Mouse (Mus musculus) kidney, embryonic 14.5 days (tissue): Measurements from ENCODE around the gene Cox20. TPM values are rescaled to one million over a fixed set of nuclear protein-coding genes. Genes with fewer than 3 reads are reported as not detected.

Experiments used
- ATAC-seq: fragments of 200-750 bp; cut with Nextera tagmentation; 2 replicates; pipeline ENCODE4 v1.8.0; 2017; ENCODE audit warnings: moderate number of reproducible peaks, mild to moderate bottlenecking, moderate TSS enrichment, moderate library complexity; ENCODE audit not compliant: low FRiP score, low TSS enrichment
- H3K27ac ChIP-seq: fragments of 300-500 bp; sonication (generic); 2 replicates; pipeline ENCODE4 v1.5.1; 2014; ENCODE audit warnings: low read depth, mild to moderate bottlenecking, low read length, moderate library complexity, mixed read lengths
- H3K27me3 ChIP-seq: fragments of 300-500 bp; sonication (generic); 2 replicates; pipeline ENCODE4 v1.6.1; 2014; ENCODE audit warnings: mild to moderate bottlenecking, low read length; ENCODE audit not compliant: control insufficient read depth, insufficient read depth
- H3K36me3 ChIP-seq: fragments of 300-500 bp; sonication (generic); 2 replicates; pipeline ENCODE4 v1.6.1; 2014; ENCODE audit warnings: low read length, mixed read lengths; ENCODE audit not compliant: control insufficient read depth, insufficient read depth
- H3K4me1 ChIP-seq: fragments of 300-500 bp; sonication (generic); 2 replicates; pipeline ENCODE4 v1.6.1; 2014; ENCODE audit warnings: low read length, mixed read lengths; ENCODE audit not compliant: control insufficient read depth, insufficient read depth
- H3K4me2 ChIP-seq: fragments of 300-500 bp; sonication (generic); replicated peaks from 2 replicates; pipeline ENCODE4 v1.6.1; 2014; ENCODE audit warnings: low read depth, mild to moderate bottlenecking, low read length
- H3K4me3 ChIP-seq: fragments of 300-500 bp; sonication (generic); 2 replicates; pipeline ENCODE4 v1.5.1; 2014; ENCODE audit warnings: mild to moderate bottlenecking, low read length
- H3K9ac ChIP-seq: fragments of 300-500 bp; sonication (generic); 2 replicates; pipeline ENCODE4 v1.6.1; 2014; ENCODE audit warnings: low read depth, mild to moderate bottlenecking, low read length, moderate library complexity
- H3K9me3 ChIP-seq: fragments of 300-500 bp; sonication (generic); 2 replicates; pipeline ENCODE4 v1.6.1; 2016; ENCODE audit warnings: low read length; ENCODE audit not compliant: control insufficient read depth
- WGBS: fragments of 180-500 bp; shearing (Covaris S2); extraction: QIAGEN DNeasy Blood & Tissue Kit; methylation state at CpG from one replicate; pipeline ENCODE4 v1.1.7; 2014; 5-methylcytosine and 5-hydroxymethylcytosine counted together
- polyA plus RNA-seq: library from polyadenylated mRNA; unstranded; fragments of >200 nt; fragmentation: Nextera tagmentation; extraction: Ambion mirVana; gene quantifications from 2 replicates; pipeline ENCODE4 v1.2.1, GENCODE M21; 2014

Gene Cox20
- polyA plus RNA-seq, 1 experiment from 2014 or later = 121 TPM

GRCm38 (mm10) chr1:178318002-178318388 lies 935 bp upstream of the Cox20 start:
- peaks cover 25% of the 10 kb centered on the region for H3K36me3 ChIP-seq
- no peaks in the 10 kb centered on the region for H3K9me3 ChIP-seq
- H3K4me2 ChIP-seq = peak overlapping the region; percentile 67
- H3K4me3 ChIP-seq = peak overlapping the region; percentile 51
- H3K27me3 ChIP-seq = no peaks in the 10 kb centered on the region
- WGBS = under 1% methylated on average over 17 of the region's 17 CpGs
- ATAC-seq = peak; percentile 74
- peak overlapping the region; percentile 83 for H3K9ac ChIP-seq
- H3K27ac ChIP-seq = peak overlapping the region; percentile 99
- H3K4me1 ChIP-seq = no peaks in the 10 kb centered on the region

- Histone ChIP-seq H3K9me3 (no peaks in the 10 kb centered on the region), H3K36me3 (peaks cover 36% of the 10 kb centered on the region), H3K27ac (peak overlapping the region; percentile 99), H3K4me1 (no peaks in the 10 kb centered on the region), H3K27me3 (no peaks in the 10 kb centered on the region), H3K4me2 (peak overlapping the region; percentile 67), H3K4me3 (peak overlapping the region; percentile 51), H3K9ac (peak overlapping the region; percentile 83)
- peak; percentile 25; the same call in 1 of the 2 replicates for ATAC-seq
- WGBS = 1% methylated on average over 12 of the region's 12 CpGs
These were observed 536 bp downstream of the Cox20 start for GRCm38 (mm10) chr1:178319295-178320037.

GRCm38 (mm10) chr1:178320038-178320722 lies 1.2 kb downstream of the Cox20 start:
- H3K4me3 ChIP-seq = peak overlapping the region; percentile 51
- WGBS = 21% methylated on average over 8 of the region's 8 CpGs
- no peak for ATAC-seq

GRCm38 (mm10) chr1:178320723-178321590 lies 2.0 kb downstream of the Cox20 start:
- ATAC-seq = no peak
- peak overlapping the region; percentile 83; the same call in 1 of the 2 replicates for H3K9ac ChIP-seq
- H3K4me3 ChIP-seq = peak overlapping the region; percentile 51
- H3K27me3 ChIP-seq = no peaks in the 10 kb centered on the region
- 0 out of 2 replicates have a peak overlapping the region, but pooled peaks have one; percentile 30 for H3K27ac ChIP-seq
- no peaks in the 10 kb centered on the region for H3K9me3 ChIP-seq
- H3K4me2 ChIP-seq = peak overlapping the region; percentile 67
- H3K4me1 ChIP-seq = no peaks in the 10 kb centered on the region
- H3K36me3 ChIP-seq = peaks cover 51% of the 10 kb centered on the region
- WGBS = 39% methylated on average over 5 of the region's 5 CpGs

More at GRCm38 (mm10) chr1:178320038-178320722, 1.2 kb downstream of the Cox20 start:
- H3K4me2 ChIP-seq = peak overlapping the region; percentile 67
- no peaks in the 10 kb centered on the region for H3K9me3 ChIP-seq
- peak overlapping the region; percentile 83 for H3K9ac ChIP-seq
- peaks cover 43% of the 10 kb centered on the region for H3K36me3 ChIP-seq
- H3K27me3 ChIP-seq = no peaks in the 10 kb centered on the region
- H3K4me1 ChIP-seq = no peaks in the 10 kb centered on the region
- H3K27ac ChIP-seq = peak overlapping the region; percentile 99

GRCm38 (mm10) chr1:178321730-178322357 lies 2.9 kb downstream of the Cox20 start:
- Histone ChIP-seq H3K27me3 (no peaks in the 10 kb centered on the region), H3K4me1 (no peaks in the 10 kb centered on the region), H3K27ac (no peak overlapping the region), H3K4me2 (no peak overlapping the region), H3K9ac (no peak overlapping the region), H3K36me3 (peaks cover 58% of the 10 kb centered on the region), H3K4me3 (no peak overlapping the region), H3K9me3 (no peaks in the 10 kb centered on the region)
- ATAC-seq = no peak
- 68% methylated on average over 4 of the region's 4 CpGs for WGBS

DNA sequence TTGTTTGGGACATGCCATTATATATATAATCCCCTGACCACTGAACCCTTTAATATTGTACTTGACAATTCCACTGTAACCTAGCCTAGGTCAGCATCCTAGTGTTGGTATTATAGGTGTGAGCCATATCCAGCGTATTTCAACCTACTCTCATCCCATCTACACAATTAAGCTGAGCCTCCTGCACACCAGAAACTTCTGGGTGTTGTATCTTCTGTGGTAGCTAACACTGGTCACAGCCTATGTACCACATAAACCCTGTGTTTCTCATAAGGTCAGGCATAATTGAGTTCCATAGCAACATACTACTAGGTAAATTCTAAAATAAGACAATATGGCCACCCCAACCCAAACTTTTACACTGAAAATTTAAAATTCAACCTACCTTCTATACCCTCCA lies 4.3 kb downstream of the Cox20 start:
- WGBS = 78% methylated on average over 1 of the region's 1 CpGs
- no peak for ATAC-seq
- Histone ChIP-seq H3K27me3 (no peaks in the 10 kb centered on the region), H3K27ac (no peak overlapping the region), H3K9me3 (no peaks in the 10 kb centered on the region), H3K9ac (no peak overlapping the region), H3K4me2 (no peak overlapping the region), H3K36me3 (peaks cover 72% of the 10 kb centered on the region), H3K4me3 (no peak overlapping the region), H3K4me1 (no peaks in the 10 kb centered on the region)

GRCm38 (mm10) chr1:178324568-178324967 lies 5.6 kb downstream of the Cox20 start:
- H3K9ac ChIP-seq = no peak overlapping the region
- peaks cover 82% of the 10 kb centered on the region for H3K36me3 ChIP-seq
- ATAC-seq = no peak
- H3K4me3 ChIP-seq = no peak overlapping the region
- H3K9me3 ChIP-seq = no peaks in the 10 kb centered on the region
- no peaks in the 10 kb centered on the region for H3K27me3 ChIP-seq
- WGBS = 88% methylated on average over 1 of the region's 1 CpGs
- no peak overlapping the region for H3K4me2 ChIP-seq
- no peaks in the 10 kb centered on the region for H3K4me1 ChIP-seq
- no peak overlapping the region for H3K27ac ChIP-seq

DNA sequence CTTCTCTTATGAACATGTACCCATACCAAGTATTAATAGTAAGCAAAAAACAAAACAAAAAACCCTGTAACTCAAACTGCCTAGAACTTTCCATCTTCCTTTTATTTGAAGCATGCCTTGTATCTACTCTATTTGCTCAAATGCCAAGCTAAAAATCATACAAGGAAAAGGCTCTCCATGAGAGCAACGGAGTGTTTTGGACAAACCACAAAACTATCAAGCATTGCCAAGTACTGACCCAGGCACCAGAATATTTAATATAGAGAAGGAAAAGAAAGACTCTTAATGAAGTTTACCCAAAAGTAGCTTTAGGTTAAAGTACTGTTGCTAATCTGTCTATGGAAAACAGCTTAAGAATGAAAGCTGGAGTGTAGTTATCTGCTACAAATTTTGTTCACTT lies 7.4 kb downstream of the Cox20 start:
- ATAC-seq = no peak
- 93% methylated on average over 1 of the region's 1 CpGs for WGBS
- Histone ChIP-seq H3K27ac (no peak overlapping the region), H3K9me3 (no peaks in the 10 kb centered on the region), H3K9ac (no peak overlapping the region), H3K4me1 (no peaks in the 10 kb centered on the region), H3K36me3 (peaks cover 91% of the 10 kb centered on the region), H3K4me3 (no peak overlapping the region), H3K4me2 (no peak overlapping the region), H3K27me3 (no peaks in the 10 kb centered on the region)
